Mouse (Mus musculus) frontal cortex, postnatal 10 days (tissue): ENCODE results near the gene Hist1h2bb.

Source experiments
- DNase-seq, 2 experiments: peaks; one replicate each; pipeline ENCODE4 v3.0.0; 2022; ENCODE audit warnings: low spot score in 2 of 2, mixed read lengths in 1 of 2

The Hist1h2bb gene

DNA sequence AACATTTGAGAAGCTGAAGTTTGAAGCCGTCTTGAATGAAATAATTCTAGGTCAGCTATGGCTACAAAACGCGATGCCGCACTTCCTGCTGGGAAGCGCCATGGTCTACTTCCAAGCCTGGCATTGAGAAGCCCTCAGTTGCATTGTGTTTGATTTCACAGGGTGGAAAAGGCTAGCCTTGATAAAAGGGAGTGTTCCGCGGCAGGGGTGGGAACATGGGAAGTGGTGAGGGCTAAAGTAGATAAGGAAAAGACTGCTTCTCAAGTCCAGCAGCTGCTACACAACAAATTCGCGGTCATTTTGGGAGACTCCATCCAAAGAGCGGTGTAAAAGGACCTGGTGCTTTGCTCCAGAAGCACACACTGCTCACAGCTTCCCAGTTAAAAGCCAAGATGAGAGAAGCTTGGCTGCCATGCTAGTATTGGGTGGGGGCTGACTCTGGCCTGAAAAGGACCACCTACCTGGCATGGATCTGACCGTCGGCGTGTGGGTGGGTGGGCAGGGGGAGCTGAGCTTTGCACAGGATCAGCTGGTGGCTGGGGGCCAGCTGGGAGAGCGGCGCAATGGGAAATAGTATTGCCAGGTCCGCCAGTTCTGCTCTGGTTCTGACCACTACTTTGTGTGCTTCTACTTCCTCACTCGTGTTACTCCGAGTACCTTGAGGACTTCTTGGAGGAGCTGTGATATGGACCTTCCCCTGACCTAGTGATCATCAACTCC lies 17.9 kb upstream of the Hist1h2bb start:
- no peak for DNase-seq

DNA sequence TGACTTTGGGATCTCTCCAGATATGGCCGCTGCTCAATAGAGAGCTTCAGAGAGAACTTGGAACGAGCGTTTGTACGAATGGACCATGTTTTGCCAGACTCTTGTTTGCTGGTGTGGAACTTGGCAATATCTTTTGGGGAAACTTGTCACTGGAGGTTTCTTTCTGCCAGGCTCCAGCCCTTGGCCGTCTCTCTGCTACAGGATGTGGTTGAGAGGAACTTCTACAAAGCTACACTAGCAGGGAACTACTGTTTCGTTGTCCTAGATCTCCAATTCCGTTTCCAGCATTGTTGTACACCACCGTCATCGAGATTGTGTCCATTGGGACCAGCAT lies 17.4 kb upstream of the Hist1h2bb start:
- no peak for DNase-seq

DNA sequence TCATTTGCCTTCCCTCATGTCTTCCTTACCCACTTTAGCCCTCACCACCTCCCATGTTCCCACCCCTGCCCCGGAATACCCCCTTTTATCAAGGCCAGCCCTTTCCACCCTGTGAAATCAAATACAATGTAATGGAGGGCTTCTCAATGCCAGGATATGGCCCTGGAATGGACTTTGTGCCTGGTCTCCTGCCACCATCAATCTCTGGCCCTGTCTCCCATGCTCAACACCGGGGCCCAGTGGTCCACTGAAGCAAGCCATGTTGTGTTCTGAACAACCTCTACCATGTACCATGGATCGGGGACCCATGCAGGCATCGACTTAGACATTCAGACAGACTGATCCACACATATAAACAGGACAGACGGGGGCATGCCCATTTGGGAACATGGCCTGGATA lies 16.8 kb upstream of the Hist1h2bb start:
- no peak for DNase-seq

DNA sequence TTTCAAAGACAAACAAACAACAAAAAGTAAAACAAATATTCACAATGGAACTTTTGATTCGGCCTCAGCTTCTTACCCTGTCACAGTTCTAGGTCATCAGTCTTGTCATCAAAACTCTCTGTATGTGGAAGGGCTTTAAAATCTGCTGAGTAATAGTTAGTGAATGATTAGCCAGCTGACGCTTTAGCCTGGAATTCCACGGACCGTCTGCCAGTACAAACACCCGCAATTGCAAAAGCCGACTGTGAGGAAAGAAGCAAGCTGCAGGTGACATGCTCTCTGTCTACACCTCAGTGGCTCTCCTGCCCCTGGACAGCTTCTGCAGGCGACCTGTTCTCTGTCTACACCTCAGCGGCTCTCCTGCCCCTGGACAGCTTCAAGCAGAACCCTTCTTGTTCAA lies 16.1 kb upstream of the Hist1h2bb start:
- no peak for DNase-seq

DNA sequence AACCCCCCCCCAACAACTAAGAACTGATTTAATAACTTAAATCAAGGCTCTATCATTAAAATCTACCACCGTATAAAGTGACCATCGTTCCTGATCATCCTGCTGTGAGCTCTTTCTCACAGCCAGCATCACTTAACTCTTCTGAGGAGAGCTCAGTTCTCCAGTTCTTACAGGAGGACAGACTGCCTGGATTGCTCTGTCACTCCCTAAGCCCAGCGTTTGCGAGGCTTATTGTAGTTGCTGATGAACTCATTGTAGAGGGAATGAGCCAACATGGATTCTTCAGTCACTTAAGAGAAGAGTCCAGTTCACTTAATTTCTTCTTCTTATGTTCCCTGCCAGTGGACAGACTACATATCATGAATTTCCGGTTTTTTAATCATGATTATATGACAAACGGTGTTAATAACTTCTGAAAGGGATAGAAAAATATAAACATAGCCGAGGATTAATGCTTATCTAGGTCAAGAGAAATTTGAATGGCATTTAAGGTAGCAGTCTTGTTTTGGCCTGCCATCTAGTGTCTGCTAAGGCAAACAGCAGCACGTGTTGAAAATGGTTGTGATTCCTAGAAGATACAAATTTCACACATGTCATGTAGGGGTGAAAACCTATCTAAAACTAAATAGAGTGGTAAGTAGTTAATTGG lies 14.3 kb upstream of the Hist1h2bb start:
- DNase-seq, result no peak

DNA sequence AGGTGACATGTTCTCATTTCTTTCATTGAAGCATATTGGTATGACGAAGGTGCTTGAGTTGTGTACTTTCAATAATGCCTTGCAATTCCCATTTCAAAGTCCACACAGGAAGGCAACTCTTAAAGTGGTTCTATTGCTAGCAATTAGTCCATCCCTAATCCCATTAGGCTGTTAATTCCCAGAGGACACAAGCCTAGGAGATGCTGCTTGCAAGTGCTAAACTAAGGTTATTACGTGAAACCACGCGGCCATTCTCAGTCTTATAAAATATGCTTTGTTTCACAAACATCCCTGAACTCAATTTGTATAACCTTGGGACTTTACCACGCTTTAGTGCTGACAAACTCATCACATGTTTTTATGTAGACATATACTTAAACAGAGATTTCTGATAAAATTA lies 9.4 kb upstream of the Hist1h2bb start:
- DNase-seq, result no peak

DNA sequence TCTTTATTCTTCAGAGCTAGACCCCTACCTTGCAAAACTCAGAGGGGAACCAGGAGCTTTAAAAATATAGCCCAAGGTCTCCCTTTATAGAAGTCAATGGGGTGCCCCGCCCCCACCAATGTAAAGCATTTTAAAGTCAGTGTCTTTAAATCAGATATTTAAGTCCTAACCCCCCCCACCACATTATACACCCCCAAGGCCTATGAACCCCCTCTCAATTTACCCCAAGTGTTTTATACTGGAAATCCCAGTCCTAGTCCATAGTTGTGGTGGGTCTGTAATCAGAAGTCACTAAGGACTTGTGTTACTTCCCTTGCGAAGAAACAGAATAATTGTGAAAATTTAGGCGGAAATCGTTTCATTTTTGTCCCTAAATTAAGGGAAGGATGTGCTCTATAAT lies 8.5 kb upstream of the Hist1h2bb start:
- DNase-seq, result no peak

DNA sequence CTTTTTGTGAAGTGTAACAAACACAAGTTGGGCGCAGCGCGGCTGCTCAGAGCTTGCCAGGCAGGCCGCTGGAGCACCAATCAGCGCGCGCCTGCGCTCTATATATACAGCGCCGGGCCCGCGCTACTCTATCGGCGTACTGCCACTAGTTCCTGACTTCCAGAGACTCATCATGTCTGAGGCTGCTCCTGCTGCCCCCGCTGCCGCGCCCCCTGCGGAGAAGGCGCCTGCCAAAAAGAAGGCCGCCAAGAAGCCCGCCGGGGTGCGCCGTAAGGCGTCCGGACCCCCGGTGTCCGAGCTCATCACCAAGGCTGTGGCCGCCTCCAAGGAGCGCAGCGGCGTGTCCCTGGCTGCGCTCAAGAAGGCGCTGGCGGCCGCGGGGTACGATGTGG lies 7.9 kb upstream of the Hist1h2bb start, which contains the start of gene Hist1h1c:
Gene Hist1h1c (plus strand): TSS at position 132 of the 392 bp plus-strand sequence.
- peak; percentile 87 to 88 for DNase-seq

DNA sequence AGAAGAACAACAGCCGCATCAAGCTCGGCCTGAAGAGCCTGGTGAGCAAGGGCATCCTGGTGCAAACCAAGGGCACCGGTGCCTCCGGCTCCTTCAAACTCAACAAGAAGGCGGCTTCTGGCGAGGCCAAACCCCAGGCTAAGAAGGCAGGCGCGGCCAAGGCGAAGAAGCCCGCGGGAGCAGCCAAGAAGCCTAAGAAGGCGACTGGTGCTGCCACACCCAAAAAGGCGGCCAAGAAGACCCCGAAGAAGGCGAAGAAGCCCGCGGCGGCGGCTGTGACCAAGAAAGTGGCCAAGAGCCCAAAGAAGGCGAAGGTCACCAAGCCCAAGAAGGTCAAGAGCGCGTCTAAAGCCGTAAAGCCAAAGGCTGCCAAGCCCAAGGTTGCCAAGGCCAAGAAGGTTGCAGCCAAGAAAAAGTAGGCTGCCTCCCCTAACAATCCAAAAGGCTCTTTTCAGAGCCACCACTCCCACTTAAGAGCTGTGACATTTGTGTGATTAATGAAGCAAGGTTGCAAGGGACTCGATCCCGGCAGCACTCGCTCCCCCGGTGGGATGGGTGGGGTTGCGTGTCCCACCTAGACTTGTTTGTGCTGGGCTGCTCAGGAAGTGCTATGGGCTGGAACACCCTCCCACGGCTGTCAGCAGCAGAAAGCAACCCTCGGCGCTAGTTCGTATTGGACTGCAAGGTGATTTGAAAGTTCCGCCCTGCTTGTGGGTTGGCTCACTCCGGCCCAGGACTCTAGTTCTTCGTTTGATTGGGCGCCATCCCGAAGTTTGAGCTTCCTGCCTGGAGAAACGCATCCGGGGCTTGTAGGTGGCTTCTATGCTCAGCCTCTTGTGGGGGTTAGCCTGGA lies 7.2 kb upstream of the Hist1h2bb start:
- peak; percentile 89 to 91 for DNase-seq

DNA sequence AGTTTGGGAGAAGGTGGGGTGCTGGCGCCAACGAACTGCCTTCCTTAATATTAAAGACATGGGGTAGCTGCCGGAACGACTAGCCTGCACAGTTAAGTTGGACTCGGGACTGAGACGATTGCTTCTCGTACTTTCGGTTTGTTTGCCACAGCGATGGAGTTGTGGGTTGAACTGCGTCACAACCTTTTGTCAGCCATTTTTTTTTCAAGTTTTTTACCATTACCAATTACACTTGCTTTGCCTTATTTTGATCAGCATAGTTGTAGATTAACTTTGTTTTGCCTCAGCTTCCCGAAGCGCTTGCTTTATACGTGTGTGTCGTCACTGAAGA lies 6.6 kb upstream of the Hist1h2bb start:
- no peak for DNase-seq

DNA sequence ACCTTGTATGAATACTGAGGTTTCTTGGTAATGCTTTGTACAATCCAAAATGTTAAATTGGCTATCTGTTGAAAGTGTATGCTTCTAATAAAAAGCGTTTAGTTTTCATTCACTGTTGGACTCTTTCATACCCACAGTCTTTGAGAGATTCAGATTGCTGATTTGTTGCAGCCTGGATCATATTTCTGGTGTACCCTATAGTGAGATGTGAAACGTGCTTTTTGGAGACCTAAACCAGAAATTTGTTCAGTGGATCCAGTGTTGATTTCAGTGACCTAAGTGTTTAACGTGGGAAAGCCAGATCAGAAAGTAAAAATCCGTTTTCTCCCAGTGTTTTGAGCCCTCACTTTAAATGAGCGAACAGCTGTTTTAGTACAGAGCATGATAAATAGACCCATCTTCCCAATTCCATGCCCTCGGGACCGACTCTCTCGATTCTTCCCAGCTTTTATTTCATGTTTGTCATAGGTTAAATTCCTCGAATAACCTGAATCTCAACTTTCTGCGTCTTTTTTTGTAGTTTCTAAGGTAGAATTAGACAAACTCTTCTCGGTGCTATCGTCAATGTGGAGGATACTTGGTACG lies 6.2 kb upstream of the Hist1h2bb start:
- no peak for DNase-seq

DNA sequence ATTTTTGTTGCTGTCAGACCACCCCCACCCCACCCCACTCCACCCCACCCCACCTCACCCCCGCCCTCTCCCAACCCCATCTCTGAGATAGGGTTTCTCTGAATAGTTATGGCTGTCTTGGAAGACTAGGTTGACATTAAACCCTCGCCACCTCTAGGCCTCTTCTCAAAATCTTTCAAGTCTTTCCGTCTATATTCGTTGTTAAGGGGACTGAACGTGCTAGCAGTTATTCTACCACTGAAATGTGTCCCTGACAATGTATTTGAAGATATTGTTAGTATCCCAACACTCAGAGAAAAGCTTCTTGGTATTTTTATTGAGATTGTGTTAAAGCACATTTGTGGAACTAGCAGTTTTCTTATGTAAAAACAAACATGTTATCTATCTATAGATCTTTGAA lies 5.6 kb upstream of the Hist1h2bb start:
- DNase-seq, result no peak

DNA sequence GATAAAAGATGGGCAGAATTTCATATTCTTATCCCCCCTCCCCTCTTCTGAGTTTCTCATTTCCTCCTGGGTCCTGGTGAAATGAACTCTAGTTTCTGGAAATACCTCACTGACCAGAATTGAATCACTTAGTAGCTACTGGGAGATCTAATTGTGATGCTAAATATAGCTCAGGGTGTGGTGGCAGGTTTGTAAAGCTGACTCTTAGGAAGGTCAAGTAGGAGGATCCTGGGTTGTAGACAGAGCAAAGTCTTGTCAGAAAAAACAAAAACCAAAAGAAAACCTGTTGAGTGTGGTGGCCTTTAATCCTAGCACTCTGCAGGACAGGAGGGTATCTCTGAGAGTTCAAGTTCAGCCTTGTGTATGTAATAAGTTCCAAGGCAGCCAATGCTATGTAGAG lies 4.5 kb upstream of the Hist1h2bb start:
- no peak for DNase-seq

DNA sequence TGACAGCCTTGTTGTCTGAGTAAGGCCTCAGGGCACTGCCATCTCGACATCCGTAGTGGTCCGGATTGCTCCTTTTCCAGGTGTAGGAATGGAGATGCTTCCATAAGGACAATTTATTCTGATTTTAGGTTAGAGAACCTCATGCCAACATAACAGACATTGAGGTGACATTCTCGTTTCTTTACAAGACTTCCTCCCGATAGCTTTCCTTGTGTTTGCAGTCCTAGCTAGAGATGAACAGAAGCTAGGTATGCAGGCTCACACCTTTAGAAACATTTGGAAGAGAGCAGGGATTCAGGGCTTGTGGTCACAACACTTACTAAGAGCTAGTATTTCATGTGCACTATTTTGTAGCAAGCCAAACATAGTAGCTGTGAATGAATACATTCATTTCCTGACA lies 3.3 kb upstream of the Hist1h2bb start:
- no peak for DNase-seq

DNA sequence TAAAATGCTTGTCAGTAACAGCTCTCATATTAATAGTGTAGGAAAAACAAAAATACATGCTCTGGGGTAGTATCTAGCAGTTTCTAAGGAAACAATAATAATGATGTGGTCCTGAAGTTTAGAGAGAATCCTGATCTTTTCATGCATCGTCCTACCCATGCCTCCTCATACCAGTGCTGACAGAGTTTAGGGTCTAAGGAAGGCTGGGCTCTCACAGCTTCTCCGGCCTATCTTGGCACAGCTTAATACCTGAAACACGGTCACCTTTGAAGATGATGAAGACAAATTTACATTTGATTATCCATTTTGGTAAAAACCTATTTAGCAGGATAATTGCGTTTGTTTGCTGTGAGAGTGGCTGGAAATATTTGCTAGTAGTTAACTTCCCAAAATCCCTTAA lies 2.6 kb upstream of the Hist1h2bb start:
- no peak for DNase-seq

DNA sequence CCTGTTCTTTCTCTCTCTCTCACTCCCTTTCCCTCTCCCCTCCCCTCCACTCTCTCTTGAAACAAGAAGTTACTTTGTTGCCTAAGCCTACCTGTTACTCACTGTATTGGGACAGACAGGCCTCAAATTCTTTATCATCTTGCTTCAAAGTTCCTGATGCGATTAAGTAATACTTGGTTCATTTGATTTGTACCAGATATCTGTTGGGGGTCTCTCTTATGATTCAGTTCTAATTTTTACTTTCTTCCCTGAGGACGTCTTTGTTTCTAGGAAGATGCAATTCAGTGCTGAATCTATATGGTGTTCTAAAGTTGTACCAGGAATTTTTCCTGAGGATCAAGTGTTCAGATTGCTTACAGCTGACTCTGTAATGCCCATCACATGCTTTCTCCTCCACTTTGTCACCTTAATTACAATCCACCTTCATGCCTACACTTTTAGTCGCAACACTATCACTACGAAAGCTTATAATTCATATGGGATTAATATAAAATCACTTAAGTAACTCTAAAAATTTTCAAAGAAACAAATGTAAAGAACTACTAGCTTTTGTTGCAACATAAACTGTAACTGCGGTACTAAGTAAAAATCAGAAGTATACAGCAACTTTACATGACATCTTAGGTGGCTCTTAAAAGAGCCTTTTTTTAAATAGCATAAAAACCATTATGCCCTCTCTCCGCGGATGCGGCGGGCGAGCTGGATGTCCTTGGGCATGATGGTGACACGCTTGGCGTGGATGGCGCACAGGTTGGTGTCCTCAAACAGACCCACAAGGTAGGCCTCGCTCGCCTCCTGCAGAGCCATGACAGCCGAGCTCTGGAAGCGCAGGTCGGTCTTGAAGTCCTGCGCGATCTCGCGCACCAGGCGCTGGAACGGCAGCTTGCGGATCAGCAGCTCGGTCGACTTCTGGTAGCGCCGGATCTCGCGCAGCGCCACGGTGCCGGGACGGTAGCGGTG lies 1.8 kb upstream of the Hist1h2bb start:
- DNase-seq, result no peak

DNA sequence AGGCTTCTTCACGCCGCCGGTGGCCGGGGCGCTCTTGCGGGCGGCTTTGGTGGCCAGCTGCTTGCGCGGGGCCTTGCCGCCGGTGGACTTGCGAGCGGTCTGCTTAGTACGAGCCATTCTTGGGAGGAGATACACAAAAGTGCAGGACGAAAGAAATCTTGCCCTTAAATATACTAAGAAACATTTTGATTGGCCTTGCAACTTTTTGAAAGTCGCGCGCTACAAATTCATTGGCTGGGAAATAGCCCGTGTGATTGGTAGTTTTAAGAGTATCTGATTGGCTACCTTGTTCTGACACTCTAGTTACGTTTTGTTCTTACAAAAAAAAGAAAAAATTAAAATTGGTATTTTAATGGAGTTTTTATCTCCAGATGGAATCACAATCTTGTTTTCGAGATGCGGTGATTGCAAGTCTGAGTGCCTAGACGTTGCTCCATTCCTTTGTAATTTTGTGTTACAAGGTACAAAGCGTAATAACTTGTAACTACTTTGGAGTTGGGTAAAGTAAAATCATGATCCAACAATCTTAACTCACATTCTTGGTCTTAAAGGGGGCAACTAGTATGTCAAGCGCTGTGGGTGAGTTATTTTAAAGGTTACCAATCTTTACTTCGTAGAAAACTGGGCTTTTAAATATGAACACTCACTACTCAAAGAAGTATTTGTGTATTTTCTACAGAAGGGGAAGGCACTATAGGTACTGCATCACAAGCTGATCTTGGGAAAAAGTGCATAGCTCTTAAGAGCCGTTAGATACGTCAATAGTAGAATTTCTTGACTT lies 963 bp upstream of the Hist1h2bb start, which contains the start of gene Hist1h3c:
Gene Hist1h3c (minus strand): TSS at position 222 of the 781 bp plus-strand sequence.
- peak; percentile 62 to 84 for DNase-seq

DNA sequence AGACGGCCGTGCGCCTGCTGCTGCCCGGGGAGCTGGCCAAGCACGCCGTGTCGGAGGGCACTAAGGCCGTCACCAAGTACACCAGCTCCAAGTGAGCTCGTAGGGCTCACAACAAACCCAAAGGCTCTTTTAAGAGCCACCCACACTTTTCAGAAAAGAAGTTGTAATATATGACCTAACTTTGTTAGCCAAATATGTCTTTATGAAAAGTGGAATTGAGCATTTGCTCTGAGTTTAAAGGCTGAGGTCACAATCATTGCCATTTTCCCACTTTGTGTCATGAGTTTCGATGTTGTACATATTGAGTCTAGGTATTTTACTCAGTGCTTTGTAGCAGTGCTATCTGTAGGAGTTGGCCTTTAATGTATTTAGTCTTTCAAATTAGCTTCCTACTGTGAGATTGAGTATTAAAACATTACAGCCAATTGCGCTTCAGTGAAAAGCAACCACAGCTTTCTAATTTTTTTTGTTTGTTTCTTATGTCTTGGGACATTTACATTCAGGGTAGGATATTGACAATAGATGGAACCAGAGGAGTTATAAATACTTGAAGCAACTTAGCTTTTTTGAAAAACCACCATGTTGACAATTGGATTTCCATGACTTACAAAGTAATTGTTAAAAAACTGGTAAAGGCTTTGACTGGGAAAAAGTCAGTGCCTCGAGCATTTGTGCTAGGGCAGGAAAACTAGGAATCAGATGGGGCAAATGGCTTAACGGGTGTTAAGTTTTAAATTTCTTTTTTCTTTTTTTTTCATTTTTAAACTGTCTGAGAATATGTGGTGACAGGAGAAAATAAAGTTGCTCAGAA lies 752 bp downstream of the Hist1h2bb start:
- no peak for DNase-seq

DNA sequence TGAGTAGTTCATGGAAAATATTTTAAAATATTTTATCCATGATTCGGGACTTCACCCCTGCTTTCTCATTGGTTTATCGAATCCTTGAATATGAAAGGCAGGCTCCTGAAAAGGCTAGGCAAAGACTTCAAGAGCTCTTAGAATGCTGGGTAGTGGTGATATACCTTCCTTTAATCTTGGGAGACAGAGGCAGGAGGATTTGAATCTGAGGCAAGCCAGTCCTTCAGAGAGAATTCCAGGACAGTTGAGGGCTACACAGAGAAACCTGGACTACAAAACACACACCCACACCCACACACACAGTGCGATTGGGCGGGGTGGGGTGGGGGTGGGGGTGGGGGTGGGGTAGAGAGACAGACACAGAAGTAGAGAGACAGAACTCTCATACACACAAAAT lies 1.4 kb downstream of the Hist1h2bb start:
- DNase-seq, result no peak
